Mouse (Mus musculus) thymus, adult 2 months (tissue): Measurements from ENCODE around the gene Gm14226.

Experiments used
- CTCF ChIP-seq: fragments of 200-500 bp; IDR thresholded peaks from 2 replicates; pipeline ENCODE4 v1.5.1; 2012; ENCODE audit warnings: mild to moderate bottlenecking, control low read depth, low read length, moderate library complexity, borderline replicate concordance; ENCODE audit not compliant: control insufficient read depth, poor library complexity, insufficient read depth; ENCODE audit errors: extremely low read depth
- POLR2A ChIP-seq: fragments of 200-500 bp; IDR thresholded peaks from 2 replicates; pipeline ENCODE4 v1.6.1; 2012; ENCODE audit warnings: mild to moderate bottlenecking, low read length, control low read depth, moderate library complexity; ENCODE audit not compliant: control insufficient read depth, poor library complexity, insufficient read depth; ENCODE audit errors: extremely low read depth

- TF ChIP-seq CTCF = no peak
- TF ChIP-seq POLR2A = no peak
Observed at GRCm38 (mm10) chr2:155047452-155048178, 29.5 kb downstream of the Gm14226 start.
